Mouse (Mus musculus): ENCODE measurements at regions not wholly inside any gene's neighbourhood (a gene's known extent, or its start where the extent isn't known, plus 50 kb on each side); places are given as distances from the start of the nearest gene placed in this dataset.

DNA sequence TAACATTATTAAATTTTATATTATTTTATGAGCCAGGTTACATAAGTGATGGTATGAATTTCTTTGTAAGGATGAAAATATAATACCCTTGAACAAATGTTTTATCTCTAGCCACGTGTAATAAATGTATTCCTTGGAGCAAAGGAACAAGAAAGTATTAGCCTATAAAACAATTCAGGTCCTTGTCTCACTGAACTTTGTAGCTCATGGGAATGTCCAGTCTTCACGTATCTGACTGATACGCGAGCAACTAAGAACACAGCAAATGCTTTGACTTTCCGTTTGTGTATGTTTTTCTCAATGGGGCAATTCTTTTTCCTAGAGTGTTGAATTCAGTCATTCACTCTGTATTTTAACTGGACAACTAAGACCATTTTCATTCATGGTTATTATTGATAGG lies 216.9 kb upstream of the Mettl25 start:
- DNase-seq (ENCODE audit: low spot score) = no peak

DNA sequence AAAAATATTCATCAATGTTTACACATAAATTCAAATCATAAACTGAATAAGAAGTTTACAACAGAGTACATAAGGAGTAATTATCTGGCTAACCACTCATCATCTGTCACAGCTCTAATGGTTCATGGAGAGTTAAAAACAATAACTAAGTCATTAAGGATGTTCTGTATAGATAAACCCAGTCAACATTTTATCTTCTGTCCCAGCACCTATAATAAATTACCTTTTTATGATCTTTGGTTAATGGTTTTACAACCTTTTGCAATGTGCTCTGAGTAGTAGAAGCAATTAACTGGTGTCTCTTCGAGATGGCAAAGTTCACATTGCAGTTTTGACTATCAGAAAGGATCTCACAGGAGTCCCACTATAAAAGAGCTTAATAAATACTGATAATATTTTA lies 197.3 kb upstream of the Mettl25 start:
- DNase-seq (ENCODE audit: low spot score) = no peak

DNA sequence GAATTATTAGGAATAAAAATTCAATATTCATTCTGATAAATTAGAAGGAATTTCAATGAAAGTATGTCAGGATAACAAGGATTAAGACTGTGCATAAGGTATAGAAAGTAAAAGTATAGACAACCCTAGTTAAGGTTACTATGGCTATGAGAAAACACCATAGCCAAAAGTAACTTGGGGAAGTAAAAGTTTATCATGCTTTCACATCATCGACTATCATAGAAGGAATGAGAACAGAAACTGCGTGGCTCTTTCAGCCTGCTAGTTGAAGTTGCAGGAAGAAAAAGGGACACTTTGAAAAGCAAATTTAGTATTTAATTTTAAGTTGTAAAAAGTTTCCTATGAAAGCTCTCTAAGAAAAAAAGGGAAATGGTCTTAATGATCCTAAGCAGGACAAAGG lies 196.9 kb upstream of the Mettl25 start:
- no peak for DNase-seq (ENCODE audit: low spot score)

DNA sequence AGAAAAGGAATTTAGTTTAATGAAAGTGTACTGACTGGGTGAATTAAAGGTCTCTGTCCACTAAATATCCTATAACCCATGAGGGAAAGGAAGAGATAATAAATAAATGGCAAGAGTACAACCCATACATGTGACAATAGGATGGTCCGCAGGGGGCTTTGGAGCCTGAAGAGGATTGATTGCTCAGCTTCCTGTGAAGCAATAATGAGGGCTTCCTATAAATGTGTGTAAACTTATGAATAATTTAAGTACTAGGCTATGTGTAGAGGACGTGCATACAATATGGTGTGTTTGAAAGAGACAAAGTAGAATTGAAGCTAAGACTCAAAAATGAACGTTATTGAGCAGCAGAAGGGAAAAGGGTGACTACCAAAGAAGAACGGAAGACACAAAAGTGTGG lies 192.2 kb upstream of the Mettl25 start:
- DNase-seq (ENCODE audit: low spot score) = no peak

DNA sequence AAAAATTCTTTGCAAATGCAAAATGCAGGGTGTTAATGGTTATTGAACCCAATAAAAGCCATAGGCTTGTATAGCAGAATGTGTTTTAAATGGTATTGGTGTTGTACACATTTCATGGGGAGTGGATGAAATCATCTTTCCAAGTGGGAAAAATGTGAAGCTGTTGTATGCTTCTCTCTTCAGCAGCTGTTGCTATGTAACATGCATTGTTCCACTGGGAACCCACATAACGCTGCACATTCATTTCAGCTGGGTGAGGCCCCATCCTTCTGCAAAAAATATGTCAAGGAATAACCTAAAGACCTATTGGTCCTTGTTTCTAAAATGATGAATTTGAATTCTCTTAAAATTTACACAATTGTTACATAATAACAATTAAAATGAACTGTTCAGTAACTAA lies 183.5 kb upstream of the Mettl25 start:
- DNase-seq (ENCODE audit: low spot score) = no peak

DNA sequence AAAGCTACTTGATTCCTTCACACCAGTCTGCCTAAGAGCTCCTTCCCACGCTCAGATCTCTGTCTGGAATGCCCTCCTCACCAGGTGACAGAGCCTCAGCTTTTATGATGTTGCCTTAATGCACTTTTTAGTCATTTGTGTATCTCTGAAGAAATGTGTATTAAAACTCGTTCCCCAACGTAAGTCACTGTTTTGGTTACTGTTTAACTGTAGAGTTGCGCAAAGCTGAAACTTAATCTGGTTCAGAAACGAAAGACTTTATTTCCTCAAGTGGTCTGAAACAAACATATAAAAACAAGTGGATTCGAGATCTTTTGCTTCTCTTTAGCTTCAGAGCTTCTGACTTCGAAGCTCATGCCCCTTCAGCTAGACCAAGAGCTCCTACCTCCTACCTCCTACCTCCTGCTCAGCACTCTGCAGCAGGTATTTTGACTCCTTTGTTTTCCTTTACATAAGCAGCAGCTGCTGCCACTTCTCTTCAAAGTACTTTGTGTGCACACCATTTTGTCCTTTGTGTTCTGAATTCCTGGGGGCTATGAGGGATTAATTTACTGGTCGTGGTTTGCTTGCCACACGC lies 182.5 kb upstream of the Mettl25 start:
- no peak for DNase-seq (ENCODE audit: low spot score)

DNA sequence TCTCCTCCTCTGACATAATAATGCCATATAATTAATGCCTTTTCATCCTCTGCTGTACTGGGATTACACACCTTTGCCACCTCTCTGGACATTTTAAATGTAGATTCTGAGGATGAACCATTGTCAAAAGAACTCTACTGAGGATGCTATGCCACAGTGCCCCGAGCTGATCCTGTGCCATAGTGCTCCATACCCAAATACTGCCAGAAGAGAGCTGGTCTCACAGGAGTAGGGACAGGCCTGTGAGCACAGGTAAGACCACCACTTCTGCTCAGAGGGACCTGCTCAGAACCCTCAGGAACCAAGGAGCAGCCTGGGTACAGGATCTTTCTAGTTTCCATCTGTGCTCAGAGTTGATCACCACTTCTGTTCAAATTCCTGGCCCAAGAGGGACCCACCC lies 174.8 kb upstream of the Mettl25 start:
- DNase-seq (ENCODE audit: low spot score) = no peak

DNA sequence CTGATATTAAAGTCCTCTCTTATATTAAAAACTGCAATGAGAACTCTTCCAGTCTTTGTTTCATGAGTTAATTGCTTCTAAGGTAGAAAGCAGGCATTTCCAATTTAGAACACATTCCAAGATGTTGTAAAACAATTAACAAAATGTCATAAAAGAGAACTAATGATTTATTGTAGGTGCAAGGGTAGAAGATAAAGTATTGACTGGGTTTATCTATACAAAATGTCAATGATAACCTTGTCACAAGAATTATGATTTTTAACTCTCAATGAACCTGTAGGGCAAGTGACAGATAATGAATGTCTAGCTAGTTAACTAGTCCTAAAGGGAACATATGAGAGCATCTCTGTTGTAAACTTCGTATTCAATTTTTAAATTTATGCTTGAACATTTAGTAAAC lies 174.3 kb upstream of the Mettl25 start:
- DNase-seq (ENCODE audit: low spot score) = no peak

DNA sequence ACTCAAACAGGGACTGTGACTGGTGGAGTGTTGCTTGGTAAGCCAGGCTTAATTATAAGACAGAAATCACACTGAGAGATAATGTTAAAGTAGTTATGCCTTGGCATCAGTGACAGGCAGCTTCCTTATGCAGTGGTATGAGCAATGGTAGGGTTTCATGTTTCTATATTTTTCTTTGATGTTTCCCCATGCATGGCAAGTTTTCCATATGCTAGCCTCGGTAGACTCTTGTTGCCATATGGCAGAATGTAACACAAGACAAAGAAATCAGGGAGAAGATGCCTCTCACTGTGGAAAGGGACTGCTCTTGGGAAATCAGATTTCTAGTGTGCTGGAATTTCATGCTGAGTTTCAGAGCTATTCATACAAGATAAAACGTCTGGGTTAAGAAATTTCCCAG lies 169.0 kb upstream of the Mettl25 start:
- DNase-seq (ENCODE audit: low spot score) = no peak

DNA sequence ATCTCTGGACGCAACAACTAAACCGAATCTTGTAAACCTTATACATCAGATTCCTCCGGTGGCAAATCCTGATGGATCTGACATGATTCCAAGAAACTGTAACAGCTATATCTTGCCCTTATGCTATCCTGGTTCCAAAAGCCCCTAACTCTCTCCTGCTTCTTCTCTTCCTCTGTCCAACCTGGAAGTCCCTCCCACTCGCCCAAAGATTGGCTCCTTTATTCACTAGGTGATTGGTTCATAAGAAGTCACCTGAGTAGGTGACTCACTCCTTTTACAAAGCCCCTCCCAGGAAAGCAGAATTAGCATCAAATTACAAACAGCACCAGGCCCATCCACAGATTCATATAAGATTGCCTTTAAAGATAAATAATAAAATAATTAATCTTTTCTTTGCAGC lies 166.2 kb upstream of the Mettl25 start:
- DNase-seq (ENCODE audit: low spot score) = no peak

DNA sequence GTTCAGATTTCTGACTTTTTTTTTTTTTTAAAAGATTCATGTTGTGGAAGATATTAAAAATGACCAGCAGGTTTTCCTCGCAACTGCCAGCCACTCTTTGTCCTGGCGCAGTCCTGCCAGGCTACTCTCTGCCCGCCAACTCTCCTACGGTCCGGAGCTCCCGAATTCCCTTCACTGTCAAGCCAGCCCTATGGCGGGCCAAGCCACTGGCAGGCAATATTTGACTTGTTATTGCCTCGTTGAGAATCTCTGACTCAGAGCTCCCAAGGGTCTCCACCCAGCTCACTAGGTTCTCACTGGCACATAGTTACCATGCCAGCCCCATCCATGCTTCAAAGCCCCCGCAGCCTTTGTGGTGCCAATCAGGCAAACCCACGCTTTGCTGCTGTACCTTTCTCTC lies 165.7 kb upstream of the Mettl25 start:
- no peak for DNase-seq (ENCODE audit: low spot score)

DNA sequence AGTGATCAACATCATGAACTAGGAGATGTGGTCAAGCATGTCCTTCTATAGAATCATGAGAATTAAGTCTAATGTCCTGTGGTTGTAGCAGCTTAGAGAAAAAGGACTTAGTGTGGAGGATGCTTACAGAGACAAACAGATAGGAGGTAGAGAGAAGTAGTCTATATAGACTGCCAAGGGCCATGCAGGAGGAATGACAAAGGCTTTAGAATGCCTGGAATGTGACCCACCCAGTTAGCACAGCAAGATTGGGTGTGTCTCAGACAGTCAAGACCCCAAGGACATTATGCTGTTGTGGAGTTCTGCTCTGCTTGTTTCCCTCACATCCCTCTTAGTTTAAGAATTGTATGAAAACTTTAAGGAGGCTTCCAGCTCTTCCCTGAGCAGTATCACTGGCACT lies 164.9 kb upstream of the Mettl25 start:
- no peak for DNase-seq (ENCODE audit: low spot score)

DNA sequence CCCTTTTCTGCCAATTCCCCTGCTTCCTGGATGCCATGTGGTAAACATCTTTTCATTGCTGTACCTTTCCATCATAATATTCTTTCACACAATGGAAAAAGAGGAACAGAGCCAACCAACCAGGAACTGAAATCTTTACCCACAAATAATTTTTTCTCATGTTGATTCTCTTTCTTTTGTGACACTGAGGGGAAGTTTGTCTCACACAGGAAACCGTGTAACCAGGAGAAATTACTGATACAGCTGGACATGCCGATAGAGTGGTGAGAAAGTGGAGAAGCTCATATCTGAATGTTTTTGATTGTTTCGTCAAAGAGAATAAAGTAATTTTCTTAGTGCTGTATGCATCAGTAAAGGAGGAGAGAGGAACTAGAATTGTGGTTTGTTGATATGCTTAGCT lies 116.3 kb upstream of the Mettl25 start:
- no peak for DNase-seq (ENCODE audit: low spot score)

DNA sequence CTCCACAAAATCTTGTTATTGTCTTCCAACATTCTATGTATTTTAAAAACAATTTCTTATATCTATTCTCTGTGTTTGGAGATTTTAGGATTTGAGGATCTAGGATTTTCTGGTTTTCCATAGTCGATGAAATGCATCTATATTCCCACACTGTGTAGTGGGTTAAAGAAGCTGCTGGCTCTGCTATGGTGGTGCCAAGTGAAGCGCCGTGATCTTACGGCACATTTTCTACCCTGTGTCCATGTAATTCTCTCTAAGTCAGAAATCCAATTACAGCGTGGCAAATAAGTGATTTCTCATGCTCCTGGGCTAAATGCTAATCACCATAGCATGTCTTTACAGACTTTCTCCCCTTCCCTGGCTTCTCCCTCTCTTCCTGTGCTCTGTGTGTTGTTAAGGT lies 92.1 kb upstream of the Mettl25 start:
- DNase-seq (ENCODE audit: low spot score) = no peak

DNA sequence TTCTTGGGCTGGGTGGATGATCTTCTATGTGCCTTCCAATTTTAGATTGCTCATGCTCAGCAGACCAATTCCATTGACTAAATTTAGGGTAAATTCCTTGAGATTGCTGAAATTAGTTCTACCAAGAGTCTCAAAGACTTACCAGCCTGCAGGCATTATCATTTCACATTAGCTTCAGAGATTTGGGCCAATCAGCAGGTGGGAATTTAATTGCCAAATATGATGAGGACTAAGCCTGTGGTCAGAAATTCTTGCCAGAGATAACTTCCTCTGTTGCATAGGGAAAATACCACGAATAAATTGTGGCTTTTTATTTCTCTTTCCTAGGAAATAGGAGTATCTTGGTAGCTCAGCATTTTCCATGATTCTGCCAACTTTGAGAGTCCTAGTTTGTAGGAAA lies 91.6 kb upstream of the Mettl25 start:
- no peak for DNase-seq (ENCODE audit: low spot score)

DNA sequence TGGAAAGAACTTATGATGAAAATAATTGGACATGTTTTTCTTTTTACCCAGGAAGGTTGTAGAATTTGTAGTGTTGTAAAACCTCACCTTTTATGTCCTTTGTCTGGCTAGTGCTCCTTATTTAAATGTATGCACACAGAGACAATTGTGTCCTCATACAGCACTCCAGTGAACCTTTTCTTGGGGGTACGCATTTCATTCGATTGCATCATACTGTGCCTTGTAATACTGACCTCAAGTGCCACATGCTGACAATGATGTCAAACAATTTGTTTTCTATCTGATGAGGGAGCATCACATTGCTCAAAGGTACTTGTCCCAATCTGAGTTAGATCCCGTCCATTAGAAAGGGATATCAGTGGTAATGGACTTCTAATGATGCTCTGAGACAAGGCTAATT lies 86.4 kb upstream of the Mettl25 start:
- DNase-seq (ENCODE audit: low spot score) = no peak

DNA sequence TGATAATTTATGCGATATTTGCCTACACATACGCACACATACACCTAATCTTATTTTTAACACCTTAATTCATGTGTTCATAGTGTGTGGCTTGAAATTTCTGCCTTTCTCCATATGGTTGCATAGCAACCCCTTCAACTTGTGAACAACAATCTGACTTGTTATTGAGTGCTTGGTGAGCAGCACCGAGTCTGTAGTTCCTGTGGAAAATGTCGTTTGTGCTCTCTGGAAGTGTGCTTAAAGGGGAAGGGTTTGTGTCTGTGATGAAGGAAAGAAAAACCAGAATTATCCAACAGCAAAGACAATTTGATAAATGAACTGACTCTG lies 85.7 kb upstream of the Mettl25 start:
- DNase-seq (ENCODE audit: low spot score) = no peak

DNA sequence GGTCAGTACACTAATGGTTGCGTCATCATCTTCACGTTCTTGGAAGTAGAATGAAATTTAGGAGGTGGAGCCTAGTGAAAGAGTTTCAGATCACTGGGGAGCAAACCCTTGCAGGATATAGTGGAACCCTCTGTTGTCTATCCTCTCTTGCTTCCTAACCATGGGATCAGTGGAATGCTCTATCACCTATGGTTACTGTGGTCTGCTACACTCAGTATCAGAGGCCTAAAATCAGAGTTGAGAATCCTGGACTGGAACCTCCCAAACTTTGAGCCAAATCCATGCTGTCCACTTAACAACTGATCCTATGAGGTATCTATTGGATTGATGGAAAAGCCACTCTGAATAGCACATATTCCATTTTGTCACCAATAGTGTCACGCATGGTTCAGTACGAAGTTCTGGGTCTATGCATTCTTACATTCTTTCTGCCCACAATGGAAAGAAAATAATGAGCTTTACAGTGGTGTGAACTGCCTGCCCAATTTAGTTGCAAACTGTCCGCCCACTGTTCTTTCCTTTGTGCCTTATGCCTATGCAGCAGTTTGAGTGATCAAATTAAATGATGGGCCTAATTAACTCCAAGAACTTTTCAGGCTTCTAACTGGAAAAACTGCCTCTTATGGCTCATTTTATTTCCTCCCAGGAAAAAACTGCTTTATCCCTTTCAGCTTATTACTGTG lies 85.2 kb upstream of the Mettl25 start:
- DNase-seq (ENCODE audit: low spot score) = no peak

DNA sequence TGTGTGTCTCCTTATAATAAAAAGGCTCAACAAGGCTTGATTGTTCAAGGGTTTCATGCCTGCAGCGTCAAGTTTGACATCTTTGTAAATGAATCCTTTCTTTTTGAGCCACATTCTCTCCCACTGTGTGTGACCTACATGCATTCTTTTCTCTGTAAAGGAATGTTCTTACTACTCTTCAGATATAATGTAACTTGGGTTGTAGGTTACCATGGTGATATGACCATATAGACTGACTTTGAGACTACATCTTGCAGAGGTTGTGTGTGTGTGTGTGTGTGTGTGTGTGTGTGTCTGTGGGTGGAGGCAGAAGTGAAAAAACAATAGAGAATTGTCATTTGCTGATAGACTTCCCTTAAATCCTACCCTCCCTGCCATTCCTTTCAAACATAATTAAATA lies 58.5 kb upstream of the Mettl25 start:
- DNase-seq (ENCODE audit: low spot score) = peak; percentile 18

DNA sequence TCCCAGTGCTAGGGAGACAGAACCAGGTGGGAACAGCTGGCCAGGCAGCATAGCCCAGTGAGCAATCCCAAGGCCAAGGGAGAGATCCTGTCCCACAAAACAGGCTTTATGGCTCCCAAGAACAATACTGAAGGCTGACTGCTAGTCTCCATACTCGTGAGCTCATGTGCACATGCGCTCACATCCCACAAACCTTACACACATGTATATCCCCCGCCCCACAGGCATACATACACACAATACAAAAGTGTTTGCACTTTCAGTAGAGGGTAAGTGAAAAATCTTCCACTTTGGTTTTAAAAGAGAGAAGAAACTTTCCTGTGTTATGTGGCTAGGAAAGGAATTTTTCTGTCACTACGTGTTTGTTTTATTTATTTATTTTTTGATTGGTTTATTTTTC lies 58.0 kb upstream of the Mettl25 start:
- no peak for DNase-seq (ENCODE audit: low spot score)

All from embryo, embryonic 10.5 days (tissue).